Comparison of ENCODE assay signal across 10 mouse cellular contexts in genomic region chr11:54958571-54959073, GRCm38 (mm10). TPM values are rescaled to one million over a fixed set of nuclear protein-coding genes. Genes with fewer than 3 reads are reported as not detected.
A peak's percentile ranks its signal among the peaks of the same experiment; 100 is the strongest.
DNase-seq lines count a peak whose midpoint lies in the region; ATAC-seq and TF ChIP-seq lines count a peak whose summit lies in the region.
"Had no signal": no experiment of that assay in that cellular context is flagged by ENCODE, and none has a peak within 500 bp of the region (broad histone marks: within the 10 kb centered on the region; RNA-seq: fewer than 3 reads in every experiment).

No protein-coding gene starts in this region.

- ATAC-seq in common myeloid progenitor, adult 5-6 weeks (replicated peaks; ENCODE audit: low read depth, poor library complexity, severe bottlenecking), result peak; percentile 28; the same call in 1 of the 2 replicates
- no peak for ATAC-seq in cerebellum, adult (ENCODE audit: insufficient number of reproducible peaks, low FRiP score, low TSS enrichment)
- ATAC-seq: forebrain, postnatal 0 days had no signal

- H3ac ChIP-seq in myocyte (ENCODE audit: control insufficient read depth, insufficient read length), result no peak overlapping the region

- no peak overlapping the region for H3K4me3 ChIP-seq in myocyte
- H3K4me3 ChIP-seq: limb, embryonic 13.5 days; neural tube, embryonic 13.5 days had no signal

- no peak for TF ChIP-seq POLR2A in myocyte (IDR thresholded peaks at IDR 0.05; ENCODE audit: insufficient read length, low read depth)

- no peak overlapping the region for H3K4me2 ChIP-seq in myocyte (ENCODE audit: low read depth)
- H3K4me2 ChIP-seq: limb, embryonic 13.5 days; neural tube, embryonic 13.5 days had no signal

- H3K36me3 ChIP-seq in myocyte (ENCODE audit: control insufficient read depth, insufficient read depth), result no peaks in the 10 kb centered on the region
- H3K36me3 ChIP-seq: limb, embryonic 13.5 days; neural tube, embryonic 13.5 days had no signal

- peaks cover 14% of the 10 kb centered on the region for H3K79me2 ChIP-seq in myocyte (ENCODE audit: control insufficient read depth, insufficient read depth)

- no peaks in the 10 kb centered on the region for H3K27me3 ChIP-seq in myocyte (ENCODE audit: control insufficient read depth, insufficient read depth, insufficient read length)
- H3K27me3 ChIP-seq: limb, embryonic 13.5 days; neural tube, embryonic 13.5 days had no signal

- peak; percentile 64 to 65 for DNase-seq in B cell, adult 2 months
- peak; percentile 77 for DNase-seq in CD8-positive naive resting alpha-beta T cell, adult 2 months (ENCODE audit: low read depth in 2 of 2, low spot score in 2 of 2)
- DNase-seq in frontal cortex, postnatal 25 days (ENCODE audit: low spot score in 2 of 2), result no peak
- no peak for DNase-seq in layer of hippocampus, postnatal 10 days (ENCODE audit: low spot score in 2 of 2)
- DNase-seq: forebrain, postnatal 0 days had no signal

TF ChIP-seq in myocyte, 11 proteins besides CTCF, POLR2A, EP300 and RAD21:
- peak; percentile 52 for TF ChIP-seq USF1 (IDR thresholded peaks at IDR 0.05; ENCODE audit: low read depth)
- TF ChIP-seq TCF3 (IDR thresholded peaks at IDR 0.05; ENCODE audit: insufficient read length, low read depth), result no peak
- TF ChIP-seq REST (IDR thresholded peaks at IDR 0.05; ENCODE audit: insufficient read depth, insufficient read length), result no peak
- no peak for TF ChIP-seq MAX (IDR thresholded peaks at IDR 0.05; ENCODE audit: low read depth)

RNA-seq across cellular contexts. Expression of gene Tnip1, which starts 4.1 kb away (rescaled TPM):
- total RNA-seq in common myeloid progenitor, adult 5-6 weeks (2017), result 14.9 and 20.2 TPM in 2 replicates
- polyA plus RNA-seq in myocyte (2012; fragmentation: generic; extraction: Trizol), result 34.5 TPM
- total RNA-seq in layer of hippocampus, postnatal 10 days (2021), result 10 to 100 TPM; 29.0 to 32.2 TPM

RNA-seq across cellular contexts. Expression of gene Gpx3, which starts 56.4 kb away (rescaled TPM):
- 0.23 and 0.29 TPM in 2 replicates for total RNA-seq in common myeloid progenitor, adult 5-6 weeks (2017)
- 9.4 TPM for polyA plus RNA-seq in myocyte (2012; fragmentation: generic; extraction: Trizol)
- 1 to 10 TPM; 7.0 to 7.1 TPM for total RNA-seq in layer of hippocampus, postnatal 10 days (2021)

Comparison
In these comparisons a context has a peak if more than half of its experiments do, and no peak if none do; other contexts are left out.
1. DNase-seq: peak in B cell, adult 2 months (2 of 2) and CD8-positive naive resting alpha-beta T cell, adult 2 months (2 of 2); none in frontal cortex, postnatal 25 days (0 of 2) and layer of hippocampus, postnatal 10 days (0 of 2).